Mouse (Mus musculus) heart, embryonic 10.5 days (tissue): Measurements from ENCODE around the gene Bcl2l1. TPM values are rescaled to one million over a fixed set of nuclear protein-coding genes. Genes with fewer than 3 reads are reported as not detected.

Experiments
- DNase-seq: peaks from one replicate; pipeline ENCODE4 v3.0.0-alpha.2; 2017; ENCODE audit warnings: low spot score
- H3K27ac ChIP-seq: fragments of 300-500 bp; sonication (generic); 2 replicates; pipeline ENCODE4 v1.5.1; 2016; ENCODE audit warnings: mild to moderate bottlenecking
- H3K27me3 ChIP-seq: fragments of 300-500 bp; sonication (generic); 2 replicates; pipeline ENCODE4 v1.6.1; 2016; ENCODE audit warnings: mild to moderate bottlenecking; ENCODE audit not compliant: poor library complexity, insufficient read depth, severe bottlenecking
- H3K36me3 ChIP-seq: fragments of 300-500 bp; sonication (generic); 2 replicates; pipeline ENCODE4 v1.6.1; 2016; ENCODE audit warnings: mild to moderate bottlenecking, moderate library complexity
- H3K4me1 ChIP-seq: fragments of 300-500 bp; sonication (generic); 2 replicates; pipeline ENCODE4 v1.6.1; 2016; ENCODE audit warnings: mild to moderate bottlenecking
- H3K4me3 ChIP-seq: fragments of 300-500 bp; sonication (generic); 2 replicates; pipeline ENCODE4 v1.5.1; 2016; ENCODE audit warnings: mild to moderate bottlenecking, moderate library complexity
- H3K9me3 ChIP-seq: fragments of 300-500 bp; sonication (generic); 2 replicates; pipeline ENCODE4 v1.6.1; 2016; ENCODE audit warnings: mild to moderate bottlenecking, moderate library complexity
- WGBS: fragments of 180-500 bp; shearing (Covaris S2); methylation state at CpG from one replicate; pipeline ENCODE4 v1.1.7; 2016; 5-methylcytosine and 5-hydroxymethylcytosine counted together
- polyA plus RNA-seq: library from polyadenylated mRNA; unstranded; fragments of >200 nt; fragmentation: Nextera tagmentation; extraction: Ambion mirVana; gene quantifications from 2 replicates; pipeline ENCODE4 v1.2.1, GENCODE M21; 2016

Gene Bcl2l1
- polyA plus RNA-seq, 1 experiment from 2014 or later: 76.2 TPM

GRCm38 (mm10) chr2:152820369-152820768 lies 11.2 kb downstream of the Bcl2l1 start:
- Histone ChIP-seq H3K27me3 (no peaks in the 10 kb centered on the region), H3K9me3 (no peaks in the 10 kb centered on the region), H3K36me3 (peaks cover 21% of the 10 kb centered on the region; the same call in 1 of the 2 replicates), H3K27ac (peak overlapping the region; percentile 67), H3K4me3 (no peak overlapping the region), H3K4me1 (peaks cover 79% of the 10 kb centered on the region)
- no peak for DNase-seq
- 34% methylated on average over 2 of the region's 2 CpGs for WGBS

GRCm38 (mm10) chr2:152819926-152820325 lies 11.6 kb downstream of the Bcl2l1 start:
- Histone ChIP-seq H3K36me3 (peaks cover 18% of the 10 kb centered on the region; the same call in 1 of the 2 replicates), H3K4me3 (no peak overlapping the region), H3K4me1 (peaks cover 76% of the 10 kb centered on the region), H3K27ac (peak overlapping the region; percentile 67), H3K27me3 (no peaks in the 10 kb centered on the region), H3K9me3 (no peaks in the 10 kb centered on the region)
- no peak for DNase-seq
- 56% methylated on average over 4 of the region's 4 CpGs for WGBS

GRCm38 (mm10) chr2:152819097-152819624 lies 12.4 kb downstream of the Bcl2l1 start:
- no peaks in the 10 kb centered on the region for H3K9me3 ChIP-seq
- peaks cover 76% of the 10 kb centered on the region for H3K4me1 ChIP-seq
- H3K27me3 ChIP-seq: no peaks in the 10 kb centered on the region
- WGBS: 90% methylated on average over 3 of the region's 3 CpGs
- H3K4me3 ChIP-seq: no peak overlapping the region
- DNase-seq: peak; percentile 61
- H3K27ac ChIP-seq: peak overlapping the region; percentile 67
- peaks cover 17% of the 10 kb centered on the region; the same call in 1 of the 2 replicates for H3K36me3 ChIP-seq

DNA sequence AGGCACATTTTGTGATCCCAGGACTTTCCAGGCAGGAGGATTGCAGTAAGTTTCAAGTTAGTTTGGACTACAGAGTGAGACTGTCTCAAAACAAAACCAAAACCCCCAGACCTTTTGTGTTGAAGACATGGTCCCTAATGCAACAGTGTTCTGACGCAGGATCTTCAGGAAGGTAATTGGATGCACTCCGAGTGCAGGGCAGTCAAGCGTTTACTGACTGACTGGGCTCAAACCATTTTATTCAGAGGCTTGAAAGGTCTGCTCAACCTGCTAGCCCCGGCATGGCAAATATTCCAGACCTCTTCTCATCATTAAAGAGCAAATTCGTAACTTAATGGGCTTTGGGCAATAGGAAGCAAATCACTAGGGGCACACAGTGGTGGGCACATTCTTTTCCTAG lies 12.8 kb downstream of the Bcl2l1 start:
- Histone ChIP-seq H3K27ac (no peak overlapping the region; the same call in 1 of the 2 replicates), H3K4me1 (peaks cover 80% of the 10 kb centered on the region)

DNA sequence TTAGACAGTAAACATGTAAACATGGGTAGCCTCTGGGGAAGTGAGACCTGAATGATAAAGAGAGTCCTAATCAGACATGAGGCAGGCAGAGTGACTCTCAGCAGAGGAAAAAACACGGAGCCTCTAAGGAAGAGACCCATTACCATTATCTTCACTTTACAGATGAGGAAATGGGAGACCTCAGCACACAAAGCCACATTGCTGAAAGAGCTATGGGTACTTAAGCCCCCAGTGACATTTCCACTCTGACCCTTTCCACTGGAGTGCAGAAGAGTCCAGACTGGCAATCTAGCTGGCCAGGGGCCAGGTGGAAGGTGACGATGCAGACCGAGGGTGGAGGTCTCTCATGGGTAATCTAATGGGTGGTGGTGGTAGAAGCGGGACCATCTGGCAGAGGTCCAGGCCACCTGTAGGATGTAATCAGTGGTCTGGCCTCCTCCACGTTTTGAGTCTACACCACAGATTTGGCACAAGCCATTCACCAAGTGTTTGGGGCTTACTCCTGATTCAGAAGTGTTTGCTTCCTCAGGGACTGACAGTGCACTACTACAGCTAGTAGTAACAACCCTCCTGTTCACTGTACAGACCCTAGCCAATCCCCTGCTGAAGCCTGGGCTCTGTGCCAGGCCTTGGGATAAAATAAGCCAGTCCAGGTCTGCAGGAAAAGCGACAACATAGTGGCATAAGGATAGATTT lies 13.8 kb downstream of the Bcl2l1 start:
- H3K36me3 ChIP-seq: peaks cover 13% of the 10 kb centered on the region; the same call in 1 of the 2 replicates
- no peaks in the 10 kb centered on the region for H3K27me3 ChIP-seq
- H3K4me3 ChIP-seq: no peak overlapping the region
- DNase-seq: peak; percentile 82
- H3K27ac ChIP-seq: peak overlapping the region; percentile 76; the same call in 1 of the 2 replicates
- peaks cover 81% of the 10 kb centered on the region for H3K4me1 ChIP-seq
- WGBS: 35% methylated on average over 6 of the region's 6 CpGs
- H3K9me3 ChIP-seq: no peaks in the 10 kb centered on the region

More for the DNA sequence above, 12.8 kb downstream of the Bcl2l1 start:
- Histone ChIP-seq H3K27me3 (no peaks in the 10 kb centered on the region), H3K36me3 (peaks cover 13% of the 10 kb centered on the region; the same call in 1 of the 2 replicates), H3K4me3 (no peak overlapping the region), H3K9me3 (no peaks in the 10 kb centered on the region)
- 90% methylated on average over 5 of the region's 5 CpGs for WGBS
- DNase-seq: peak; percentile 47

DNA sequence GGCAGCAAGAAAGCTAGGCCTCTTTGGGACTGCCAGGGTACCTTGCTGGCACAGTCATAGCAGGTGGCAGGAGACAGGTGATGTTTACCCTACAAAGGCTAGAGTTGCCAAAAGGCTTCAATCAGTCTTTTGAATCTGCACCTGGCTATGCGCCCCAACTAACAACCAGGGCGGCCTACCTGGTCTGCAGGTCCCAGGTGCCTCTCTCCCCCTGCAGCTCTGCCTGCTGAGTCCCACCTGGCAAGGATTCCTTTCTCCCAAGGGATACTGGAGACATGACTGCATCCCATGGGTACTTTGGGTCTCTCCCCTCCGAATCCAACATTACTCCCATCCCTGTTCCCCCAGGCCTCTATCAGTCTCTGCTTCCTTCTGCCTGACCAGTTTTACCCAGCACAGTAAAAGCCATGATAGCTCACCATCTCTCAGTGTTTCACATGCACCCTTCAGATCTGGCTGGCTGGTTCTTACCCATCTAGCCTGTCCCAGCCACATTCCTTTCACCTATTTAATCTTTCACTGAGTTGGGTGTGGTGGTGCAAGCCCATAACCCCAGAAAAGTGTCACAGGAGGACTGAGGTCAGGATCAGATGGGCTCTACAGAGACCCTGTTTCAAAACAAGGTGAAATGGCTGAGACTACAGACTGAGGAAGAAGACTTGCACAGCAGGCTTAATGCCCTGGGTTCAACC lies 14.7 kb downstream of the Bcl2l1 start:
- Histone ChIP-seq H3K9me3 (no peaks in the 10 kb centered on the region), H3K4me3 (no peak overlapping the region), H3K36me3 (peaks cover 10% of the 10 kb centered on the region; the same call in 1 of the 2 replicates), H3K27me3 (no peaks in the 10 kb centered on the region), H3K27ac (peak overlapping the region; percentile 76; the same call in 1 of the 2 replicates), H3K4me1 (peaks cover 80% of the 10 kb centered on the region)
- DNase-seq: peak; percentile 66
- WGBS: 79% methylated on average over 3 of the region's 3 CpGs

DNA sequence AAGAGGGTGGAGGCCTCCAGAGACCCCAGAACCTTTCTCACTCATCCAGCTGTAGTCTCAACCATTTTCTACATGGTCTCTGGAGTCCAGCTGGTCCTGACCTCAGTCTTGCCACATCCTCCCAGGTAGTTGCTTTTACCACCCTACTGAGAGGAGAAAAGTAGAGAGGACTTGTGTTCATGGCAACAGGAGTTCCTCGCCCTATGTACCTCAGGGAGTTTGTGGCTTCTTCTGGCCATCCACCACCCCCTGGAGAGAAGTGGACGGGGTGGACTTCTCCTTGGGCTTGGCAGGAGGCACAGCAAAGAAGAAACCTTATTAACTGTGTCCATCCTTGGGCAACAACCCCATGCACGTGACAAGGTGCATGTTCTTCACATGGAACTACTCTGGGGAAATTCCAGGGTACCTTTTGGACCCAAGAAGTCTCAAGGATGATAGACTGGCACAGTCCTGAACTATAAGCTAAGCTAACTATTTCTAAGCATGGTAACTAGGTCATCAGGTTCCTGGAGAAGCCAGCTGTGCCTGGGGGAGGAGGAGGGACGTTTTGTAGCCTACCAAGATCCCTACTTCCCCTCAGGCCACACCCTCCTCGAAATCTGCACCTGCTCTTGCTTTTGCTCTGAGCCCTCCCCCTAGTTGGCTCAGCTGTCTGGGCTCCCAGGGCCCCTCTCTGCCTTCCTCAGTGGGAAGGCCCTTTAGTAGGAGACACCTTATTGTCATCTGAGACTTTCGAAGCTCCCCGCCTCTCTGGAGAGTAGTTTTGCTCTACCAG lies 15.5 kb downstream of the Bcl2l1 start:
- WGBS: 70% methylated on average over 7 of the region's 7 CpGs
- Histone ChIP-seq H3K4me3 (no peak overlapping the region), H3K27ac (peak overlapping the region; percentile 76), H3K9me3 (no peaks in the 10 kb centered on the region), H3K27me3 (no peaks in the 10 kb centered on the region), H3K36me3 (peaks cover 10% of the 10 kb centered on the region; the same call in 1 of the 2 replicates), H3K4me1 (peaks cover 79% of the 10 kb centered on the region)
- DNase-seq: peak; percentile 86

DNA sequence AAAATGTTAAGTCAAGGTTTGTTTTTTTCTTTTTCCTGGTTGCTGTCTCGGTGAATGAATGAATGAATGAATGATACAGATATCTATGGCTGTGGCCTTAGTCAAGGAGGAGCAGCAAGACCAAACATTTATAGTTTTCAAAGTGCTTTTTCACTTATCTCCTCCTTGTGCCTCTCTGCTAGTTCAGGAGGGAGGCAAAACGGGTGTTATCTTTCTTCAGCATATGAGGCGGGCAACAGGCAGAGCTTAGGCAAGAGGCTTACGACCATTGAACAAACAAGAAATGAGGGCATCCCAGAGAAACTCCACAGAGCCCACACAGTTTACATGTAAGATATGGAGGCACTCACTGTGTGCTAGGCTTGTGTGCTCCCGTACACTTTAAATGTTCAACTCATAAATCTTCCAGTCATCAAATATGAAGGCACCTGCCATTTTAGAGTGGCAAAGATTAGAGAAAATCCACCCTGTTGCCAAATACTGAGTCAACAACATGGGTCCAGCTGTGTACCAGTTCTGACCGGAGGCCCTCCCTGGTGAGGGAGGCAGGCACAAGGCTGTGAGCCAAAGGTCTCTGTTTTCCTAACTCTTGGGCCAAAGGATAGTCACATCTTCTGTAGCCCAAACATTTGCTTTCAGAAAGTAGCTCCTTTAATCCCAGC lies 17.2 kb downstream of the Bcl2l1 start:
- peak overlapping the region; percentile 70; the same call in 1 of the 2 replicates for H3K27ac ChIP-seq
- no peak overlapping the region for H3K4me3 ChIP-seq
- peaks cover 7% of the 10 kb centered on the region; the same call in 1 of the 2 replicates for H3K36me3 ChIP-seq
- 50% methylated on average over 6 of the region's 6 CpGs for WGBS
- H3K27me3 ChIP-seq: no peaks in the 10 kb centered on the region
- no peaks in the 10 kb centered on the region for H3K9me3 ChIP-seq
- peaks cover 77% of the 10 kb centered on the region for H3K4me1 ChIP-seq
- DNase-seq: peak; percentile 86

GRCm38 (mm10) chr2:152813232-152813631 lies 18.3 kb downstream of the Bcl2l1 start:
- H3K27me3 ChIP-seq: no peaks in the 10 kb centered on the region
- H3K4me3 ChIP-seq: no peak overlapping the region
- H3K27ac ChIP-seq: peak overlapping the region; percentile 70; the same call in 1 of the 2 replicates
- no peak for DNase-seq
- no peaks in the 10 kb centered on the region for H3K9me3 ChIP-seq
- H3K36me3 ChIP-seq: no peaks in the 10 kb centered on the region
- WGBS: 79% methylated on average over 1 of the region's 1 CpGs
- H3K4me1 ChIP-seq: peaks cover 68% of the 10 kb centered on the region

DNA sequence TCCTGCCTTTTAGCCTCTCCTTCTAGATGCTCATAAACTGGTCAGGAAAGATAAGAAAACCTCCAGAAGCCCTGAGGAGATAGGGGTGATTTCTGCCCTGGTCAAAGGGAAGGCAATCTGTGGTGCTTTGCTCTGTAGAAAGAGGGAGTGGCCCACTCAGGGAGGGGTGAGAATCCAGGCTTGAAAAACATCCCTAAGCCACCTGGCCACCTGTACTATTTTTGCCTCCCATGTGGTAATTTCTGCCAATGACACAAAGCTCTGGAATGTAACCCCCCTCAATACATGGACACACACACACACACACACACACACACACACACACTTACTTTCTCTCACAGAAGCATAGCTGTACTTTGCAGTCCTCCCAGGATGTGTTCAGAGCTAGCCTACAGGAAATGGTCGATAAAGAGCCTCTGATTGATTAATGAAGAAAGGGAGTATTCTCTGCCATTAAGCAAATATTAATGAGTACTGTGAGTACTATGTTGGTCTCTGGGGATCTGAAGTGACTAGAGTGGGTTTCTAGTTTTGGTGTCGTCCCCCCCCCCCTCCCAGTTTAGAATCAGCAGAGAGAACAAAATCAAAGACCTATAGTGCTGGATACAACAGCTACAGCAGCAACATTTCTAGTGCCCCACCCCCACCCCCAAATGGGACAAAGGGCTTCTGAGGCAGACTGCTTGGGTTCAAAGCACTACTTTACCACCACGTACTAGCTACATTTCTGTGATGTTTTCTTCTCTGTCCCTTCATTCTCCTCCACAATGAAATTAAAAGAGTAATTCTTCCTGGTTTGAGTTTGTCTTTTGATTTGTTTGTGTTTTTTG lies 20.0 kb downstream of the Bcl2l1 start:
- H3K36me3 ChIP-seq: no peaks in the 10 kb centered on the region
- 51% methylated on average over 3 of the region's 3 CpGs for WGBS
- peak; percentile 89 for DNase-seq
- H3K27ac ChIP-seq: peak overlapping the region; percentile 73
- H3K9me3 ChIP-seq: no peaks in the 10 kb centered on the region
- peaks cover 57% of the 10 kb centered on the region for H3K4me1 ChIP-seq
- no peaks in the 10 kb centered on the region for H3K27me3 ChIP-seq
- H3K4me3 ChIP-seq: no peak overlapping the region

- no peak overlapping the region for H3K4me3 ChIP-seq
- WGBS: 75% methylated on average over 5 of the region's 5 CpGs
- no peaks in the 10 kb centered on the region for H3K27me3 ChIP-seq
- H3K36me3 ChIP-seq: no peaks in the 10 kb centered on the region
- H3K27ac ChIP-seq: peak overlapping the region; percentile 73; the same call in 1 of the 2 replicates
- H3K4me1 ChIP-seq: peaks cover 57% of the 10 kb centered on the region
- no peak for DNase-seq
- no peaks in the 10 kb centered on the region for H3K9me3 ChIP-seq
Observed at GRCm38 (mm10) chr2:152810158-152810941, 21.2 kb downstream of the Bcl2l1 start.
